Mouse (Mus musculus) urinary bladder, postnatal 14 days (tissue): ENCODE measurements around the gene Rapgef5.

Experiments
- DNase-seq: peaks from one replicate; pipeline ENCODE4 v3.0.0; 2021; ENCODE audit warnings: low spot score

Rapgef5 gene

DNA sequence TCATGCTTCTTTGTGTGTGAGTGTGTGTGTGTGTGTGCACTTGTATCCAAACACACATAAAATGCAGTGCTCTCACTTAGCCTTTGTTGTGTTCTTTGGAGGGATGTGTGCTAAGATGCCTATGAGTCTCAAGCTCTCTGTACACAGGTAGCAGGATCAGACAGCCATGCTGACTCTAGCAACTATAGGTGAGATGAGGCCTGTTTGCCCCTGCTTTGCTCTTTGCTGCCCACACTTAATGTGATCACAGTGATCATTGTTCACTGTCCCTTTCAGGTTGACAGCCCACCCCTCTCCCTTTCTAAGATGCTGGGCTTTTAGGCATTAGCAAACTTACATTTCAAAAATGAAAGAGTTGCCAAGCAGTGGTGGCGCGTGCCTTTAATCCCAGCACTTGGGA is 158.2 kb downstream of the Rapgef5 start:
- no peak for DNase-seq

DNA sequence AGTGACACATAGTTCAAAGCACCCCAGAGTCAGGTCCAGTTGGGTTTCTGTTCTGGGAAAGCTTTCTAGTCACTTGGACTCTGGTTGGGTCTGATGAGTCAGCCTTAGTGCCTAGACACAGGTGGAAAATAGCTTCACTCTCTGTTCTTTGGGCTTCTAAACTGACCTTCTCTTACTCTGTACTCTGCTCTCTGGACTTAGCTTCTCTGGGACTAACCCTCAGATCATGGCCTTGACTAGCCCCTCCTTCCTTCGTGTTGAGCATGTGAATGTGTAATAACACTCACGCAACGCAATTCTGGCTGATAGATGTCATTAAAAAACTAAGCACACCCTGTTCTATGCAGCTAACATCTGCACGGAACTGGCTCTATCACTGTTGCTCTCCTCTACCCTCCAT is 160.0 kb downstream of the Rapgef5 start:
- no peak for DNase-seq

DNA sequence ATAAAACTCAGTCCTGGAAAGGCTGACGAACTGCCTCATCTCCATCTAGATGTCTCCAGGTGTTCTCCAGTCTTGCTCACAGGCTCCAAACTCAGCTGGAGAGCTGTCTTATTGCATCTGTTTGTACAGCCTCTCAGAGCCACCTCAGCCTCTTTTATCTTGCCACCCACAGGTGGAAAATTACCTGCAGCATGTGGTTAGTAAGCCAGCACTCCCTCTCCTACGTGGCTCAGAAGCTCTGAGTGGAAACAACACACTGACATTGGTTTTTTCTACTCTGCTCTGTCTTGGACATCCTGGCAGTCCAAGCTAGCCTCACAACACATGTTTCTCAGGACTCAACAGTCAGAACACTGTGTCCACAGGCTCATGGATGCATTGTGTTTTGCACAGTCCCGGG is 162.6 kb downstream of the Rapgef5 start:
- DNase-seq, result no peak

DNA sequence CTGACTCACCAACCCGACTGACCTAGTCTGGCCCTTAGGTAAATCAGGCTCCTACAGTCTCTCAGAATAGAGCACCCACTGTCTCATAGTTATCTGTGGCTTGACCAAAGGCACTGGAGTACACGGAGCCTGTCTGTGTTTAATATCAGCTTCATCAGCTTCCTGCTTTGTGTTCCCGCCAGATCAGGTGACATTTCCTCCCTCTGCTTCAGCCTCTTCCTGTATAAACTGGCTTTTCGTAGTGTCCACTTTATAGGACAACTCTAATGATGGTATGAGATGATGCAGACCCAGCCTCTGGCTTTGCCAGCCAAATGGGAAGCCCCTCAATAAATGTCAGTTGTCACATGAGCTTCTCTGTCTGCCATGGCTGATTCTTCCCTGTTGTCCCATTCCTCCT is 163.5 kb downstream of the Rapgef5 start:
- DNase-seq, result no peak

DNA sequence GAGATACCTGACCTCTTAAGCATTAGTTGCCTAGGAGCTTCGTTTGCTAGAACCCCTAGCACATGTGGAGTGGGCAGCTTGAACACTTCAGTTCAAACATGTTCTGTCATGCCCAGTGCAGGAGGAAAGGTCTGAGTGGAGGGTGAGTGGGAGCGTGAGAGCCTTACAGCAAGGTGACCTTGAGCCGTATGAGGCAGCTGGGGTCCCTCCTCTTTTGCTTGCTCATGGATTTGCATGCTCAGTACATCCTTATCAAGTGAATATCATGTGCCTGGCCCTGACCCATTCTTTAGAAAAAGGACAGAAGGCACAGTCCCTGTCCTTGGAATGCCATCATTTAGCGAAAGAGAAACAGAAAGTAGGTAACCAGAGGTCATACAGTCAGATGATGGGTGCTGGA is 165.0 kb downstream of the Rapgef5 start:
- DNase-seq, result no peak

DNA sequence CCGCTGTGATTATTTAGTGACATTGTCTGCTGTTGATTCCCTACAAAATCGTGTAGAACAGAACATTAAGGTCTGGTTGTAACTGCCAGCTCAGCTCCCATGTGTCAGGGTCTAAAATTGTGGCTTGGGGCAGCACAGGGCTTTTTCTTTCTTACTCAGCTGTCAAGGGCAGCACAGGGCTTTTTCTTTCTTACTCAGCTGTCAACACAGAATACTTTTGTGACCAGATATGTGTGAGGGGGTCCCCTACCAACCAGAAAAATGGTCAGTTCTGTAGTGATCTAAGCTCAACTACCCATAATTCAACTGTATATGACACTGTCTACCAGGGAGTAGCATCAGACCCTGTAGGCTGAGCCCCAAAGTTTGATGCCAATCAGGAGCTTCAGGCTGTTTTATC is 167.1 kb downstream of the Rapgef5 start:
- DNase-seq, result no peak

DNA sequence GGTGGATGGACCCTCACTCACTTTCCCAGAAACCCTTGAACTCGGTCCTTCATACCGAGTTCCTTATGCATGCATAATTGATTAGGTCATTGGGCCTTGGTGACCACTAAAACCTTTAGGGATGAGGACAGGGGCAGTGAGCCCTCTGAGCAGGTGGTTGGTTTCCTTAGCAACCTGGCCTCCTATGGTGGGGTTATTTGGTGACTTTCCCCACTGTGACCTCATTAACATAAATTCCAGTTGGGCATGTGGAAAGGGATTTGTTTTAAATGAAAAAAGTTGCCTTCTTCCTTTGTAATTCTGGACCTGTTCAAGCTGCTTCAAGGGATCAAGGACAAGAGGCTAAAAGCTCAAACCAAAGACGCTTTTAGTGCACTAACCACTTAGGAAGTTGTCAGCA is 167.7 kb downstream of the Rapgef5 start:
- no peak for DNase-seq

DNA sequence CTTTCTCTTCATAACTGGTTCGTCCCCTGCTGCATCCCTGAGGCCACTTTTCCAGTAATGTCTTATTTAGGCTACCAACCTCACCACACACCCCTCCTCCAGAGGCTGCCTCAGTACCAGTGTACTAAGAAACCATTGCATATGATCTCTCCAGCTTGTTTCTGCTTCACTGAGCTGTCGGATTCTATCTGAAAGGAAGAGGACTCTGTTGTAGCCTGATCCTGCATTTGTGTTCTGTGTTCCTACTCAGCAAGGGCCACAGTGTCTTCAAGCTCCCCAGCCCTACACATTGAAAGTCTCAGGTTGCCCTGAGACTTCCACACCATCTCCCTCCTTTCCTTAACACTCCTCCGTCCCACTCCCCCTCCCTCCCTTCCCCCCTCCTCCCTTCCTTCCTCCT is 168.5 kb downstream of the Rapgef5 start:
- DNase-seq, result no peak

DNA sequence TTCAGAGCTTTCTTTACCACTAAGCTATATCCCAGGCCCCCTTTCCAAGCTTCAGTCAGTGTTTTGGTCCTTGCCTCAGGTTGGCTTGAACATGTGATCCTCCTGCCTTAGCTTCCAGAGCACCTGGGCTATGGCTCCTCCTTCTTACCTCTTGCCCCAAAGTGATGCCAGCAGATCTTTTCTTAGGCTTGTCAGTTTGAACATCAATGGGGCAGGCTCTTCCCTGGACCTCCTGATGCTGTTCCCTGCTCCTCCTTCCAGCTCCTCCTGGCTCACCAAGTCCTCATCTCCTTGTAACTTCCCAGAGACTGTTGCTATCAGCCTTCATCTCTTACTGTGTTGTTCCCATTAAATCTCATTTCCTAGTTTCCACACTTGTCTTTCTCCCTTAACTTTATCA is 169.1 kb downstream of the Rapgef5 start:
- no peak for DNase-seq

DNA sequence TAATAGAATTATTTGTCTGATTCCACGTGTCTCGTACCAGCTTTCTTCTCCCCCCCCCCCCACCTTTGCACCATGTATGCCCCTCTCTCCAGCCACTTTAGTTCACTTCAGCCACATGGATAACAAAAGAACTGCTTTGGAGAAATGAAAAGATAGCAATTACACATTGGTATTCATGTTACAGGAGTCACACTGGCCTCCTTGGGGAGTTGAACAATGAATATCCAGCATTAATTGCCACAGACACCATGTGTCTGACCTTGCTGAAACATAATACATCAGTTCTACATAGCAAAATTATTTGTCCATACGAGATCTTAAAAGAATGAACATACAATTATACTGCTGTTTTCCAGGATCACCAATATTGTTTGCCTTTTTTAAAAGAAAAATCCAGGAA is 170.5 kb downstream of the Rapgef5 start:
- no peak for DNase-seq

DNA sequence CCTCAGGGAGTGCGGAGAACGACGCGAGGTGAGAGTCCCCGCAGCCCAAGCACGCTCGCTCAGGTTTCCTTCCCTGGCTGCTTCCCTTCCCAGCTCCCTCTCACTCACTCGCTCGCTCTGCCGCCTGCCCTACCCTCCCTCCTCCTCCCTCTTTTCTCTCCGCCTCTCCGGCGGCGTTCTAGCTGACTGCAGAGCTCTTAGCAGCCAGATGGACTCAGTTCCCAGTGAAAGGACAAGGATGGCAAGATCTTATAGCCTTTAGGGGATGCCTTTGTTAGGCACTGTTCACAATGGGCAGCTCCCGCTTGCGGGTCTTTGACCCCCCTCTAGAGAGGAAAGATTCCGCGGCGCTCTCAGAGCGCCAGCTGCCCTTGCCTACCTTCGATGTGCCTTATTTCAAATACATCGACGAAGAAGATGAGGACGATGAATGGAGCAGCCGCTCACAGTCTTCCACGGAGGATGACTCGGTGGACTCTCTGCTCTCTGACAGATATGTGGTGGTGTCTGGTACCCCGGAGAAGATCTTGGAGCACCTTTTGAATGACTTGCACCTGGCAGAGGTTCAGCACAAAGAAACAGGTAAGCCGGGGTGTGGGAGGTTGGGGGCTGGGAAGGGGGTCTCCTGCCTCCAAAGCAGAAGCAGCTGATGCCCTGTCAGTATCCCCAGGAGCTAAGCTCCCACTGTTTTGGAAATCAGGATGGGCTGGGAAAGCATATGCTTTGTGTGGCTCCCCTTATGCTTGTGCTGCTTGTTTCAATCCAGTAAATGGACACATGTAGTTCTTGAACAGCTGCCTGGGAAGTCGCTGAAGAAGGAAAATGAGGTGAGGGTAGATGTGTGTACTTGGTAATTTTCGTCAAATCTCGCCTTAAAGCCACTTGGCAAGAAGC is 172.6 kb downstream of the Rapgef5 start:
- DNase-seq, result peak; percentile 44

DNA sequence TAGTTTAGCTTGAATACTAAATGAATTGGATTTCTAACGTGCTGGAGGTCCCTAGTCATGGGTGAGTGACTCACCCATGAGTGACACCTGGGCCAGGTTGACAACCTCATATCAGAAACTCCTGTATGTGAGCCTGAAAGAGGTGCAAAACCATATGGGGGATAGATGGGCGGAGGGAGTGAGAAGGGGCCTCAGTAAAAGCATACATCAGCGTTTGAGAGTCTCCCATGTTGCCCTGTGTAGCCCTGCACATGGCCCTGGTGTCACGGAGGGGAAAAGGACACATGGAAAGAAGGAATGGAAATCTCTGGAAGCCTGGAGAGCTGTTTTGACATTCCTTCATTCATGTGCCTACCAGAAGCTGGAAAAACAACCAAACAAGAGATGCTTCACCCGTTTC is 175.1 kb downstream of the Rapgef5 start:
- DNase-seq, result no peak

DNA sequence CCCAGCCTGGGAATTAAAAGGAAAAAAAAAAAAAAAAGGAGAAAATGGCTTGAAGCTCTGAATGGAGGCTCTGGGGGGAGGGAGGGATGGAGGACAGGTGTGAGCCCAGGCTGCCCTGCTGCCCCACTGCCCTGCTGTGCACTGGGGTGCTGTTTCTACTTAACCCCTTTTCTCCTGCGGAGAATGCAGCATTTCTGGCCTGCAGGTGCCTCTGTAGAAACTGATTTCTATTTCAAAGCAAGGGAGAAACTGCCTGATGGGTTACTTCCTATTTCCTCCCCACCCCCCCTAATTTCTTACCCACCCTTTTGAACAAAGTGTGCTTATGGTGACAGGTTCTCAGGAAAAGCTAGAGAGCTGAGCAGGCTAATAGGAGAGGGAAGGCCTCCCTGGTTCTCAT is 176.5 kb downstream of the Rapgef5 start:
- no peak for DNase-seq

DNA sequence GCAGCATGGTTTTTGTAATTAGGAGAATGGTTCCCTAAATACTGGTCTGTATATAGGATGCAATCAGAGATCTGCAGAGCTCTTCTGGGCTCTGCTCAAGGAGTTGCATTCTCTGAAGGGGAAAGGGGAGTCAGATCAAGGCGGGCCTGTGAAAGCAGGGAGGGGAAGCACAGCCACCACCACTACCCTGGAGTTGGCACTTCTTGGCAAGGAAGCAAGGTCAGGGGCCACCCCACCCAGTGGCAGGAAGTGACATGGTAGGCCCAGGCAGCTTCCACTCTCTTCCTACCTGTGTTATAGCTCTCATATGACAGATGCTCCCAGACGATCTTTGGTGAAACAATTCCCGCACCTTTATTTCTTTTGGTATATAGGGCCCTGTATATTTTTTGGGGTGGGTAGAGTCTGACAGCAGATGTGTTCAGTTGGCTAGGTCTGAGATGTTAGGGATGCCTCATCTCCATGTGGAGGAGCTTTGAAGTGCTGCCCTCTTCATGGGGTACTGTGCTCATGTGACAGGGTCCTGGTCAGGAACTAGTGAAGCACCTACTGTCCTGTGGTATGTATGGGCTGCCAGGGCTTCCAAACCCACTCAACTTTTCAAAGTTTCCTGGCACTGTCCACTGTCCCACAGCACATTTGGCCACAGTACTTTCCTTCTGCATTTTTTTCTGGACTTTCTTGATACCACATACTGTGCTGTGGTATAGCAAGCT is 183.8 kb downstream of the Rapgef5 start:
- DNase-seq, result no peak

DNA sequence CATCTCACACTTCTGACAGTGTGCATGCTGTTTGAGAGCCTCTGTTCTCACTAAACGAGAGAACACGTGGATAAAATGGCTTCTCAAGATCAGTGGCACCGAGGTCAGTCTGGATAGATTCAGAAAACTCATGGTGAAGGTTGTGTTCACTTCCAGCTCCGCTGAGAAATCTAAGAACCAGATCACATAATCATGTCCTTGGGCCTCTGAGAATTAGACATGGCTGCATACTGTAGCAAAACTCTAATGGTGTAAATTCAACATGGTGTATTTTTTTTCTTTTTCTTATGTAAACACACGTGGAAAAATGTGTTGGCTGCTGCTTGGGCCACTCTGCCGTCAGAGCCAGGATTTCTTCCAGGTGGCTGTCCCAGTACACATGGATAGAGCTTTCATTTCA is 184.6 kb downstream of the Rapgef5 start:
- DNase-seq, result no peak

DNA sequence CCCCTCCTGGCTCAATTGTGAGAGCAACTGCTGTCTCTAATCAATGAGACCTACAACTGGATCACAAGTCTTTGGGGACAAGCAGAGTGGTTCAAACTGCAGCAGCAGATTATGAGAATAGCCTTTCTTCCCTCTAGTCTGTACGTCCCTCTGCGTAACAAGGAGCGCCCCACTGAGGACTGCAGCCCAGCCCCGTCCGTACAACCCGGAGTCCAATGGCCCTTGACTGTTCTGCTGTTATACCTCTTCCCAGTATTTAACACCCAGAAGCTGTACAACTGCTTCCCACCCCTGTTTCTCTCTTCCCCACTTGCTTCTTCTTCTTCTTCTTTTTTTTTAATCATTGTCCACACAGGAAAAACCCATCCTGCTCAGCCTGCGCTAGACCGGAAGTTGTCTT is 186.0 kb downstream of the Rapgef5 start:
- DNase-seq, result no peak

DNA sequence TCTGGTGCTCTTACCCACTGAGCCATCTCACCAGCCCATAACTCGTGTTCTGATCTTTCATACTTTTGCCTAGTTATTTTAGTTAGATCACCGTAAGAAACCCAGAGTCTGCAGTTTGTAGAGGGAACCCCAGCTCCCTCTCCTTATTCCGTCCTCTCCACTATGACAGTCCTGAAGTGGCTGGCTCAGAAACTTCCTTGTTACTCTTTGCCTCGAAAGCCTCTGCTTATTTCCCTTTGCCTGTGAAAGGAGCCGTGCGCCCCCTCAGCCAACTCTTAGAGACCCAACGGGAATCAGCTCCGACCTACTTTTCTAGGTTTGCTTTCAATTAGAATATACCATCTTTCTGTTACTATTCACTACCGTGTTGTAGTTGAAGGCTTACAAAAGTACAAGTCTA is 186.6 kb downstream of the Rapgef5 start:
- DNase-seq, result no peak

DNA sequence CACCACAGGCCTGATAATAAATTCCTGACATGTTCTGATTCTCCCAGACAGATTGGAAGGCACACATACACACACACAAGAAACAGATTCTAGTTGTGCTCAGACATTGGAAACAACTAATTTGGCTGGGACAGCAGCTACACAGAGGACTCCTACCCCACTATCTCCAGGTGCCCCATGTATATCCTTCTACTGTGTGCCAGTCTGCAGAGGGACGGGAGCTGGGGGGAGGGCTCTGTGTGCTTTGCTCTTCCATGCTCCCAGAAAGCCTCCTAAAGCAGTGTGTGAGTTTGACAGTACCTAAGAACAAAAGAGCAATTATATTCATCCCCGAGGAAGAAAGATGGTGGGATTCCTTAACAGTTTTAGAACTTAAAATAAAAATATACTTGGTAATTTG is 187.1 kb downstream of the Rapgef5 start:
- DNase-seq, result no peak

DNA sequence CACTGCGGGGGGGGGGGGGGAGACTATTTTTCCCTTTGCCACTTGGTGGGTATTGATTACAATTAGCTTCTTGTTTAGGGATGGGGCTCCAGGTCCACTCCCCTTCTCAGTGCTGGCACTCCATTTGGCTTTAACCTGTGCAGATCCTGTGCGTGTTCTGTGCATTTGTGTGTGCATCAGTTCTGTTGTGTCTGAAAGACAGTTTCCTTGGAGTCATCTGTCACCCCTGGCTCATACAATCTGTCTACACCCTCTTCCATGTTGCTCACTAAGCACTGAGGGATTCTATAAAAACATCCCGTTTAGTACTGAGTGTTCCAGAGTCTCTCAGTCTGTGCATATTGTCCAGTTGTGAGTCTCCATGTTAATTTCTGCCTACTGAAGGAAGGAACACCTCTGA is 189.0 kb downstream of the Rapgef5 start:
- no peak for DNase-seq

DNA sequence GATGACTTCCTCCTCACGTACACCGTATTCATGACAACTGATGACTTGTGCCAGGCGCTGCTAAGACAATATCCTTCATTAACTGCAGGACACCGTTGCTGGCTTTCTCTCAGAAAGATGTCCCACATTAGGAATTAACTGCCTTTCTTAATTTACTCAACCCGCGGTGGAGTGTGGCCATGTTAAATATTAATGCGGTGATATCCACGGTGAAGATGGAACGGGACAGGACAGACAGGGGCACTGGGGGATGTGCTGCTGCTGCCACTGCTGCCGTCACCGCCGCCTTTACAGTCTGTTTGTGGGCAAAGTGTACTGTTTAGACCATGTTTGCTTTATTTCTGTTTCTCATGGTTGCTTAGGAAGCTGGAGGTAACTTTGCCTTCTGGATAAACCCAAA is 193.0 kb downstream of the Rapgef5 start:
- no peak for DNase-seq

DNA sequence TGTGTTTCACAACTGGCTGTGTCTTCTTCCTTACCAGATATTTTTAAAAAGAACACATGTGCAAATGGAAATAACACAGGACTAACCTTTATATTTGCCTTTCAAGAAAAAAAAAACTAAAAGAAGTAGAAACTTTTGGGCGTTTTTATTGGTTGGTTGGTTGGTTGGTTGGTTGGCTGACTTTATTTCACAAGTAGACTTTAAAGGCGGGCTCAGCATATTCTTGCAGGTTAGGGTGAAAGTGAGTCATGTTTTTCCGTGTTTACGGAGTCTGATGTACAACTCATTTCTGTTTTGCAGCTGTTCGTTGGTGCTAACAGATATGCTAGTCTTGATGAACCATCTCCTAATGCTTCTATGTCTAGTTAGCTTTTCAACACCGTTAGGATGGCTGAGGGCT is 196.2 kb downstream of the Rapgef5 start:
- no peak for DNase-seq

DNA sequence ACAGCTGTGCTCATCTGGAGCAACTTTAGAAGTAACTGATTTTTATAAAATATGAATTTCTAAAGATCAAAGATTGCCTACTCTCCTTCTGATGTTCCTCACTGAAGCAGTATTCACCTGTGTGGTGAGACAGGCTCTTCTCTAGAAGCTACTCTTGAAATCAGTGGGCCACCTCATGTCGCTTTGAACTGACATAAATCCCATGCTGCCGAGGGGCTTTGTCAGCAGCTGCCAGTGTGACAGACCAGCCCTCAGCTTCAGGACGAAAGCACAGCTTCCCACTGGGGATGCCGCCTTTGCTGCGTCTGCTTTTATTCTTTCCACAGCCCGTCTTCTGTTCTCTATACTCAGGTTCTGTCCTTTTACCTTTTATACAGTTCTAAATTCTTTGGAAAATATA is 197.3 kb downstream of the Rapgef5 start:
- DNase-seq, result no peak
